20 mouse cellular contexts compared by ENCODE assay signal in the genomic region with DNA sequence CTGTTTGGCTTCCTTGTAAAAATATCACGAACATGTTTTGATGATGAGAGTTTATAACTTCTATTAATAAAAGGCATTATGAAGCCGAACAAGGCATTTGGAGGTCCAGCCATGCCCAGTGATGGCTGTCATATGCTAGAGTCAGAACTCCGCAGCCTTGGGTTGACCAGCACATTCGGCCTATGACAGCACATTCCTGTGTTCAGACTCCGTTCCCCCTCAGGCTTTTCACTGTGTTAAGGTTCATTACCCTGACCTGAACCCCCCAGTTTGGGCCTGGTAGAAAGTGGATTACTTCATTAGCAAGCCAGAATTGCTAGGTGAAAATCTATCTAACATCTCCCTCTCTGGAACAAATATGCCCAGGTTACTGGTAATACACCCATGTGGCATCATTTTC.
DNase-seq lines count a peak whose midpoint lies in the region; ATAC-seq lines count a peak whose summit lies in the region.
"Had no signal": no experiment of that assay in that cellular context is flagged by ENCODE, and none has a peak within 500 bp of the region (broad histone marks: within the 10 kb centered on the region; RNA-seq: fewer than 3 reads in every experiment).

No protein-coding gene starts in this region.

- H3K36me3 ChIP-seq in kidney, embryonic 14.5 days (ENCODE audit: control insufficient read depth, insufficient read depth, low read length), result no peaks in the 10 kb centered on the region
- no peaks in the 10 kb centered on the region for H3K36me3 ChIP-seq in forebrain, embryonic 10.5 days (replicated peaks)
- H3K36me3 ChIP-seq: forebrain, embryonic 15.5 days; heart, embryonic 15.5 days; hindbrain, embryonic 10.5 days had no signal

- no peak for ATAC-seq in kidney, embryonic 14.5 days (ENCODE audit: low FRiP score, low TSS enrichment)
- ATAC-seq: forebrain, embryonic 15.5 days had no signal

- no peak overlapping the region for H3K9ac ChIP-seq in kidney, embryonic 14.5 days (ENCODE audit: low read depth, low read length)
- H3K9ac ChIP-seq: forebrain, embryonic 15.5 days; heart, embryonic 15.5 days; hindbrain, embryonic 14.5 days had no signal

- no peak overlapping the region for H3K27ac ChIP-seq in kidney, embryonic 14.5 days (ENCODE audit: low read depth, low read length)
- H3K27ac ChIP-seq in forebrain, embryonic 10.5 days, result no peak overlapping the region
- H3K27ac ChIP-seq: forebrain, embryonic 15.5 days; heart, adult 2 months; heart, embryonic 15.5 days; hindbrain, embryonic 10.5 days; hindbrain, embryonic 14.5 days had no signal

- H3K27me3 ChIP-seq in kidney, embryonic 14.5 days (ENCODE audit: control insufficient read depth, insufficient read depth, low read length), result no peaks in the 10 kb centered on the region
- H3K27me3 ChIP-seq in forebrain, embryonic 10.5 days (ENCODE audit: poor library complexity, severe bottlenecking), result no peaks in the 10 kb centered on the region
- H3K27me3 ChIP-seq: forebrain, embryonic 15.5 days; heart, embryonic 15.5 days had no signal

- WGBS in kidney, embryonic 14.5 days, result 66% methylated on average over 5 of the region's 5 CpGs
- 70% methylated on average over 5 of the region's 5 CpGs for WGBS in forebrain, embryonic 10.5 days

- H3K4me1 ChIP-seq in kidney, embryonic 14.5 days (ENCODE audit: control insufficient read depth, insufficient read depth, low read length), result no peaks in the 10 kb centered on the region
- H3K4me1 ChIP-seq in forebrain, embryonic 10.5 days, result peaks cover 11% of the 10 kb centered on the region
- H3K4me1 ChIP-seq: forebrain, embryonic 15.5 days; hindbrain, embryonic 10.5 days had no signal

- peak; percentile 72 for DNase-seq in kidney, adult 11 months
- DNase-seq in kidney, adult 9 months, result peak; percentile 62
- DNase-seq in kidney, postnatal 10 days, result peak; percentile 53
- DNase-seq in kidney, postnatal 4 days, result peak; percentile 14 to 42
- no peak for DNase-seq in forebrain, embryonic 10.5 days (ENCODE audit: extremely low spot score, low spot score)
- no peak for DNase-seq in thymus, postnatal 10 days (ENCODE audit: low spot score in 2 of 2)
- no peak for DNase-seq in adrenal gland, postnatal 36 days
- DNase-seq: adrenal gland, adult 2 months; cerebellum, adult 11 months; cerebellum, adult 8-10 months; cerebellum, postnatal 14 days; gastrocnemius, postnatal 10 days; heart, adult 2 months; heart, postnatal 14 days had no signal

- no peaks in the 10 kb centered on the region for H3K9me3 ChIP-seq in kidney, embryonic 14.5 days (ENCODE audit: control insufficient read depth, low read length)
- H3K9me3 ChIP-seq in forebrain, embryonic 10.5 days, result no peaks in the 10 kb centered on the region
- H3K9me3 ChIP-seq: forebrain, embryonic 15.5 days; heart, embryonic 15.5 days; hindbrain, embryonic 10.5 days had no signal

- no peak overlapping the region for H3K4me3 ChIP-seq in kidney, embryonic 14.5 days (ENCODE audit: low read length)
- no peak overlapping the region for H3K4me3 ChIP-seq in forebrain, embryonic 10.5 days
- H3K4me3 ChIP-seq: forebrain, embryonic 15.5 days; heart, adult 2 months; heart, embryonic 15.5 days; hindbrain, embryonic 10.5 days had no signal

- H3K4me2 ChIP-seq in kidney, embryonic 14.5 days (replicated peaks; ENCODE audit: low read depth, low read length), result no peak overlapping the region
- H3K4me2 ChIP-seq: forebrain, embryonic 15.5 days; heart, embryonic 11.5 days; heart, embryonic 15.5 days; hindbrain, embryonic 14.5 days had no signal

Comparison
In these comparisons a context has a peak if more than half of its experiments do, and no peak if none do; other contexts are left out.
1. DNase-seq: peak in kidney, adult 11 months (single experiment), kidney, adult 9 months (single experiment), kidney, postnatal 10 days (single experiment) and kidney, postnatal 4 days (2 of 2); none in forebrain, embryonic 10.5 days (single experiment), thymus, postnatal 10 days (0 of 2) and adrenal gland, postnatal 36 days (0 of 2).